Mouse (Mus musculus) erythroblast, embryonic 14.5 days (primary cell): ENCODE measurements around the gene Cx3cl1.

Source experiments
- GATA1 ChIP-seq: IDR thresholded peaks from 2 replicates; pipeline ENCODE4 v1.6.1; 2012; ENCODE audit warnings: low read length, inconsistent platforms, mixed read lengths
- TAL1 ChIP-seq: IDR thresholded peaks from 3 replicates; pipeline ENCODE4 v1.6.1; 2012; ENCODE audit warnings: low read length, inconsistent platforms, mixed read lengths

- no peak for TF ChIP-seq TAL1
- no peak for TF ChIP-seq GATA1
Measured at GRCm38 (mm10) chr8:94821381-94821780, 49.6 kb downstream of the Cx3cl1 start.
